Mouse (Mus musculus): ENCODE data around the gene Cygb. TPM values are rescaled to one million over a fixed set of nuclear protein-coding genes. Genes with fewer than 3 reads are reported as not detected.

Cygb gene
- polyA plus RNA-seq, 1 experiment from 2014 or later: 4.2 TPM

DNA sequence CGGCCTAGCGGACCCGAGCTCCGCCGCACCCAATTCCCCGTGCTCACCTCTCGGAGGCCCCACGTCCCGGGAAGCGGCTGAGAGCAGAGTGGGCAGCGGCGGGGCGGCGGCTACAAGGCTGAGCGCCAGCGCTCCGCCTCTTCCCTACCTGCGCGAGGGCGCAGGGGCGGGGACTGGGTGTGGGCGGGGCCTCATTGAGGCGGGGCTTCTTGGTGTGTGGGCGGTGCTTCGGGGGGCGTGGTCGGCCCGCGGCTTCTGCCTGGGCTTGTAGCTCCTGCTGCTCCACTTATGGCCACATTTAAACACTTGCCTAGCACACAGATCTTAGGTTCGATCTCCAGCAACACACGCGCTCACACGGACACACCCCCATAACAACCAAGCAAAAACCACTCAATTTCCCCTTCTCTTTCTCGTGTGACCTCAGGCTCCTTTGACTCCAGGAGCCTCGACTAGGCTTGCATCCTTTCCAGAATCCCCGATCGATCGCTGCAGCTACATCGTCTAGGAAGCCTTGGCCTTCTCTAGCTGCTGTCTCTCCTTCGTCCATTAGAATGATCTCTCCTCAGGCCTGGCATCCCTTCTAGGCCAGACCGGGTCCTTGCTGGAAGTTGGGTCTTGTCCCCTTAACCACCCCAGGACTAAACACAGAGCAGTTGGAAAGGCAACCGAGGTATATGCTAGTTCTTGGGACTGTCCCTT is 29.8 kb downstream of the Cygb start:
- Histone ChIP-seq H3K27ac (no peak overlapping the region), H3K27me3 (peaks cover 45% of the 10 kb centered on the region), H3K4me2 (peak overlapping the region; percentile 66), H3K9me3 (no peaks in the 10 kb centered on the region), H3K4me3 (replicated peaks) (peak overlapping the region; percentile 57), H3K9ac (peak overlapping the region; percentile 38), H3K36me3 (replicated peaks) (no peaks in the 10 kb centered on the region), H3K4me1 (peaks cover 27% of the 10 kb centered on the region)
- 12% methylated on average over 42 of the region's 42 CpGs for WGBS
- ATAC-seq (ENCODE audit: low FRiP score): peak; percentile 43; the same call in 1 of the 2 replicates

DNA sequence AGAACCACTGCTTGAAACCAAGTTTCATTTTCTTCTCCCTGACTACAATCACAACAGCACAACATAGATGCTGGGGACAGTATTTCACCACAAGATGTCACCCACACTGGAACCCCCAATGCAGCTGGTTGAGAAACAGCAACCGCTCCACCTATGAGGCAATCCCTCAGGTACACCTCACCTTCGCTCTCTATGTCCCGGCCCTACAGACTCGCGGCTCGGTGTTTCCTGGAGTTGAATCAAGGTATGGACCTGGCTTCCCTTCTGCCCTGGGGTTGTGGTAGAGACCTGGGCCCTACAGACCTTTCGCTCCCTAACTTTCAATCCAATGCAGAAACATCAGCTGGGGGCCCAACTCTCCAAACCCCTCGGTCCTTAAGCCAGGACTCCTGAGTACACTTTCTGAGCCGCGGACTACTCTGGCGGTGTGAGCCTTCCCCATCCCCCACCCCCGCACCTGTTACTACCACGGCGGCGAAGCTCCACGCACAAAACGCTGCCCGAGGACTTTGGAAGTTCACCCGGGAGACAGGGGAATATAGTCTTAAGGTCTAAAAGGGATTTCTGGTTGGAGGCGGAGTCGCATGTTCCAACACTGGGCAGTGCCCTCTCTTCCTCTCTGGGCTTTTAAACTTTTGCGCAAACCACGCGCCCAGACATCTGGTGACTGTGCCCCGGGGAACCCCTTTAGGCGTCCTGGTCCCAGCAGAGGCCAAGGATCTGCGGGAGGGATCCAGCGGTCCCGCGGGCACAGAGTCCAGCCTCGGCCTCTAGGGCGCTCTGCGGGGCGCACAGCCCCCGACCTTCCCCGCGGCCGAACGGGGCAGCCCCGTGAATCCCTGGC is 30.6 kb downstream of the Cygb start:
- H3K9me3 ChIP-seq: no peaks in the 10 kb centered on the region
- peak overlapping the region; percentile 66 for H3K4me2 ChIP-seq
- H3K4me1 ChIP-seq: peaks cover 27% of the 10 kb centered on the region
- peak; percentile 40; the same call in 1 of the 2 replicates for ATAC-seq (ENCODE audit: low FRiP score)
- H3K27me3 ChIP-seq: peaks cover 45% of the 10 kb centered on the region
- no peak overlapping the region for H3K27ac ChIP-seq
- peak overlapping the region; percentile 38 for H3K9ac ChIP-seq
- no peaks in the 10 kb centered on the region for H3K36me3 ChIP-seq (replicated peaks)
- H3K4me3 ChIP-seq (replicated peaks): peak overlapping the region; percentile 57
- 6% methylated on average over 40 of the region's 40 CpGs for WGBS

DNA sequence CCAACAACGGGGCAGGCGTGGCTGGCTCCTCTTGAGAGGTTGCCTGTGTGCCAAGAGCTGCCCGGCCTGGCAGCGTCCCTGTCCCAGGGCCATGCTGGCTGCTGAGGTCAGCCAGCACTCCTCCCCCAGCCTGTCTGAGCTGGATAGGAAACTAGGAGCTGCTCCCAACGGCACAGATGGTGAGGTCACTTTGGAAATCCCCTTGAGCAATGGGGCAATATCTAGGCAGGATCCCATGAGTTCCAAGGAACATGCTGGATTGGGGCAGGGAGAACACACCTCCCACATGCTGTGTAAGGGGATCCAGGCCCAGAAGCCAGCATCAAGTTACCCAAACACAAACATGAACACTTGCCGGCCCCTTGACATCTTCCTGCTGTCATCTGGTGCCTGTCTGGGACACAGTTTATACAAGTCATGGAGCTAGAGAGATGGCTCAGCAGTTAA is 32.8 kb downstream of the Cygb start:
- no peak for ATAC-seq (ENCODE audit: low FRiP score)
- H3K9me3 ChIP-seq: no peaks in the 10 kb centered on the region
- peaks cover 45% of the 10 kb centered on the region for H3K27me3 ChIP-seq
- no peaks in the 10 kb centered on the region for H3K36me3 ChIP-seq (replicated peaks)
- no peak overlapping the region for H3K9ac ChIP-seq
- peaks cover 27% of the 10 kb centered on the region for H3K4me1 ChIP-seq
- H3K27ac ChIP-seq: no peak overlapping the region
- H3K4me2 ChIP-seq: no peak overlapping the region
- WGBS: 74% methylated on average over 6 of the region's 6 CpGs
- no peak overlapping the region for H3K4me3 ChIP-seq (replicated peaks)

DNA sequence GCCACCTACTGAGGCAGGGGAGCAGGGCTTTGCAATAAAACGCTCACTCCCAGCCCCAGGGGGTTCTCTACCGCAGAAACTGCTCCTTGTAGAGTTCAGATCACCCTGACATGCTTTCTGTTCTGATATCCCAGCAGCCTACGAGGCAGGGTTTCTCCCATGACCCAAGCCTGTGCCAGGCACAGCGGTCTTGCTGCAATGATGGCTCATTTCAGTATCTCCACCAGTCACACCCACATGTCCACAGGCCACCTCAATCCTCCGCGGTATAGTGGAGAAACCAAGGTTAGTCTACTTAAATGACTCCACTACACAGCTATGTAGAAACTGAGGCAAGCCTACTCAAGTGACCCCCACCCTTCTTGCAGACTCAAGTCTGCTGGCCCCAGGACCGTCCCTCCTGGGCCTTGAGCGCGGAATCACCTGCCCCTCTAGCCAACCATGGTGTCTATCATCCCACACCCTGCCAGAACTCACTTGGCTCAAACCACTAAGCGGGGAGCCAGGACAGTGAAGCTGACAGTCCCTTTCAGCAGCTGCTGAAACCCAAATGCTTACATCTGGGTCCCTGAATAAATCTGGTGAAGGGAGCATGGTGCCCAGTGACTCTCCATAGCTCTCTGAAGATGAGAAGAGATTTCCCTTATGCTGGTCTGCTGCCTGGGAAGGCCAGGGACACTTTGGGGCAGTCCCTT is 33.4 kb downstream of the Cygb start:
- Histone ChIP-seq H3K27me3 (peaks cover 45% of the 10 kb centered on the region), H3K4me3 (replicated peaks) (no peak overlapping the region), H3K4me2 (no peak overlapping the region), H3K9ac (no peak overlapping the region), H3K27ac (no peak overlapping the region), H3K9me3 (no peaks in the 10 kb centered on the region), H3K4me1 (peaks cover 30% of the 10 kb centered on the region), H3K36me3 (replicated peaks) (no peaks in the 10 kb centered on the region)
- 84% methylated on average over 10 of the region's 10 CpGs for WGBS
- no peak for ATAC-seq (ENCODE audit: low FRiP score)

DNA sequence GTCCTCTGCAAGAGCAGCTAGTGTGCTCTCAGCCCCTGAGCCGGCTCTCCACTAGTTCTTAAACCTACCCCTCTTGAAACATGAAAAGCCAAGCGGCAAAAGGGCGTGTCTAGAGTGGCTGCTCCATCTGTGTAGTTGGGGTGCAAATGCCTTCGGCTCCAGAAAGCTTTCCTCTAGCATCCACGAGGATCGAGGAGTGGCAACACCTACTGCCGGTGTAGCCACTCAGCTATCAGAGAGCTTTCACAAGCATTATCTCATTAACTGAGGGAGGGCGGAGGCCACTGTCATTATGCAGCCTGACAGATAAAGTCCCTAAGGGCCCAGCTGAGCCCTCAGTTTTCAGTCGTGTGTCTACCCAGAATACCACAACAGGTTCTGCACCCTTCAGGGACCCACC is 34.0 kb downstream of the Cygb start:
- H3K27me3 ChIP-seq: peaks cover 40% of the 10 kb centered on the region
- H3K36me3 ChIP-seq (replicated peaks): no peaks in the 10 kb centered on the region
- no peak overlapping the region for H3K9ac ChIP-seq
- H3K4me1 ChIP-seq: peaks cover 31% of the 10 kb centered on the region
- 41% methylated on average over 9 of the region's 9 CpGs for WGBS
- ATAC-seq (ENCODE audit: low FRiP score): no peak
- H3K4me3 ChIP-seq (replicated peaks): no peak overlapping the region
- no peak overlapping the region for H3K4me2 ChIP-seq
- H3K27ac ChIP-seq: no peak overlapping the region
- H3K9me3 ChIP-seq: no peaks in the 10 kb centered on the region

DNA sequence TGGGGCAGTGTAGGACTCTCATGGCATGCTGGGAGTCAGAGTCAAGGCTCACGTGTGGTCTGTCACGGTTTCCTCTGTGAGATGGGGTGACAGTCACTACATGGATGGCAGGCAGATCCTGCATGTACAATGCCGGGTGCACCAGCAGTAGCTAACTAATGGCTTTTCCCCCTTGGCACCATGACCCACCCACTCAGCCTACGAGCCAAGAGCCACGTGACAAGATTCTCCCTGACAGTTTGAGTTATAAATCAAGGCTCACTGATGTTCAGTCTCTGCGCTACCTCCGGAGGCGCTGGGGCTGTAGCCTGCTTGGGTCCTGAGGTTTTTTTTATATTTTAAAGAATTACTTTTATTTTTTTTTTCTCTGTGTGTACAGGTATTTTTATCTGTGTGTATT is 34.6 kb downstream of the Cygb start:
- ATAC-seq (ENCODE audit: low FRiP score): no peak
- H3K9ac ChIP-seq: no peak overlapping the region
- 88% methylated on average over 8 of the region's 8 CpGs for WGBS
- no peaks in the 10 kb centered on the region for H3K9me3 ChIP-seq
- H3K27me3 ChIP-seq: peaks cover 35% of the 10 kb centered on the region
- H3K4me2 ChIP-seq: no peak overlapping the region
- H3K27ac ChIP-seq: no peak overlapping the region
- peaks cover 29% of the 10 kb centered on the region for H3K4me1 ChIP-seq
- no peaks in the 10 kb centered on the region for H3K36me3 ChIP-seq (replicated peaks)
- no peak overlapping the region for H3K4me3 ChIP-seq (replicated peaks)

DNA sequence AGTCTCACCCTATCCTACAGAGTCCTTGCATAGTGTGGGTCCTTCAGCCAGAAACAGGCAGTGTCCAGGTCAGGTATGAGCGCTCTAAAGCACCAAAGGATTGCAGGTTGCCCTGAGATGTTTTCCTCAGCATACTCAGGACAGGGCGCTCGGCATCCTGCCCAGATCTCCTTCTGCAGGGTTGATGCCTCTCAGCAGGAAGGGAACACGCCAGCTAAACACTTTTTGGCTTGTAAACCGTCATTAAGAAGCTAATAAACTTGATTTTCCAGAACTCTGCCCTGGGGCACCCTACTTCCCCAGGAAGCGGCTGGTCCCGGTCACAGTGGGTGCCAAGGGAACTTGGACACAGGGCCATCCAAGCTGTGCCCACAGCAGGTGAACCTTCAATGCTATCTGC is 35.0 kb downstream of the Cygb start:
- no peak overlapping the region for H3K4me2 ChIP-seq
- peaks cover 31% of the 10 kb centered on the region for H3K27me3 ChIP-seq
- ATAC-seq (ENCODE audit: low FRiP score): no peak
- H3K36me3 ChIP-seq (replicated peaks): no peaks in the 10 kb centered on the region
- no peak overlapping the region for H3K4me3 ChIP-seq (replicated peaks)
- peaks cover 25% of the 10 kb centered on the region for H3K4me1 ChIP-seq
- H3K27ac ChIP-seq: no peak overlapping the region
- H3K9me3 ChIP-seq: no peaks in the 10 kb centered on the region
- WGBS: 90% methylated on average over 7 of the region's 7 CpGs
- H3K9ac ChIP-seq: no peak overlapping the region

DNA sequence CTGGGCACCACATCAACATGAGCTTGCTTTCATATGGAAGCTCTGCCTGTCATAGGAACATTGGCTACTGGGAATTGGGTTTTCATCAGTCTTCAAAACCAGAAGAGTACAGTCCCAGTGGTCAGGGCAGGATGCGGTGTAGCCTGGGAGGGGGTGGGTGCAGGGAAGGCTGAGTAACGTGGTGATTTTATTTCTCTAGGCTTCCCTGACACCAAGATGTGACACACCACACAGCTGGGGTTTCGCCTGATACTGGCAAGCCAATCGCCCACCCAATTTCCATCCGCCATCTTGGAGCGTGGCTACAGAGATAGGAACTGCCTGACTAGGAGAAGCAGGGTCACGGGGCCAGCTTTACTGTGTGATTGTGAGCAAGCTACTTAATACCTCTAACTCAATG is 35.4 kb downstream of the Cygb start:
- no peak overlapping the region for H3K27ac ChIP-seq
- peaks cover 20% of the 10 kb centered on the region for H3K4me1 ChIP-seq
- no peaks in the 10 kb centered on the region for H3K36me3 ChIP-seq (replicated peaks)
- H3K9ac ChIP-seq: no peak overlapping the region
- H3K27me3 ChIP-seq: peaks cover 26% of the 10 kb centered on the region
- no peak overlapping the region for H3K4me2 ChIP-seq
- WGBS: 93% methylated on average over 7 of the region's 7 CpGs
- H3K9me3 ChIP-seq: no peaks in the 10 kb centered on the region
- no peak overlapping the region for H3K4me3 ChIP-seq (replicated peaks)
- ATAC-seq (ENCODE audit: low FRiP score): no peak

DNA sequence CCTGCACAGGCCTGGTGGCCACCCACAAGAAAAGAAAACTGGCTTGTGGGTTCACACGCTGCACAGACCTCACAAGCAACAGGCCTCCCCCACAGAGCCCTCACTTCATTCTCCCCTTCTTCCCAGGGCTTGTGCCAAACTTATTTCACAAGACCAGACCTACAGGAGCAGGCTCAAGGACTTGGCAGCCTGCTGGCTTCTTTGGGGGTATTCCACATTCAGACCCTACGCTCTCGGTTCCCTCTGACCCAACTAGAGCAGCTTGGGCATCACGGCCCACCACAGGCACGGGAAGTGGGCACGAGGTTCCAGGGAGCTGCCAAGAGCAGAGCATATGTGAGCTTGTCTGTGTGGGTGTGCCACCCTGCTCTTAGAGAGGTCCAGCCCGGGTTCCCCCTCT is 36.5 kb downstream of the Cygb start:
- Histone ChIP-seq H3K27ac (no peak overlapping the region), H3K4me2 (no peak overlapping the region), H3K4me3 (replicated peaks) (no peak overlapping the region), H3K4me1 (peaks cover 16% of the 10 kb centered on the region), H3K9ac (no peak overlapping the region), H3K9me3 (no peaks in the 10 kb centered on the region), H3K27me3 (peaks cover 16% of the 10 kb centered on the region), H3K36me3 (replicated peaks) (no peaks in the 10 kb centered on the region)
- no peak for ATAC-seq (ENCODE audit: low FRiP score)
- WGBS: 91% methylated on average over 7 of the region's 7 CpGs

DNA sequence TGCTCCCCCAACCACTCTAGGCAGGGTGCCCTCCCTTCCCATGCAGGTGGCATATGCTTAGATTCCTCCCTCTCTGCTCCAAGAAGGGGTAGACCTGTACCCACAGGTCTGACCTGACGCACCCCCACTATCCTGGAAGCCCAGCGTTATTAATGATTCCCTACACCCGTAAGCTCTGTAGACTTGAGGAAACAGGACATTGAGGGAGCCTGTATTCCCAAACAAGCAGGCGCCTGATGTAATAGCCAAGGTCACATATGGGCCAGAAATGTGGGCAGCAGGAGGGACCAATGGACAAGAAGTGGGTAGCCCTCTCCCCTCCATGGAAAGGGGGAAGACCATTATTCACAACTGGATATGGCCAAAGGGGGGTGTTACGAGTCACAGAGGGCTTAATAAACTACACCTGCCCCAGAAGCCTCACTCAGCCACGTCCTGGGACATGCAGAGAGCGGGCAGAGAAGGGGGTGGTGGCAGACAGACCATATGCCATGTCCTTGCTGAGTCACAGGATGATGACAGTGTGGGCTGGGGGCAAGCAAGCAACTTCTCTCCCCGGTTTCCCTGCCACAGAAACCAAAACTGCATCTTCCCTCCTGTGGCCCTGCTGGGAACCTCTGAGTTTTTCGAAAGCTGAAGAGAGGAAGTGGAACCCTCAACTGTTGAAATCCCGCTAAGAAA is 37.5 kb downstream of the Cygb start:
- Histone ChIP-seq H3K36me3 (replicated peaks) (no peaks in the 10 kb centered on the region), H3K4me3 (replicated peaks) (no peak overlapping the region), H3K9me3 (no peaks in the 10 kb centered on the region), H3K4me2 (no peak overlapping the region), H3K9ac (no peak overlapping the region), H3K4me1 (peaks cover 16% of the 10 kb centered on the region), H3K27me3 (peaks cover 5% of the 10 kb centered on the region), H3K27ac (no peak overlapping the region)
- no peak for ATAC-seq (ENCODE audit: low FRiP score)
- 78% methylated on average over 10 of the region's 10 CpGs for WGBS

DNA sequence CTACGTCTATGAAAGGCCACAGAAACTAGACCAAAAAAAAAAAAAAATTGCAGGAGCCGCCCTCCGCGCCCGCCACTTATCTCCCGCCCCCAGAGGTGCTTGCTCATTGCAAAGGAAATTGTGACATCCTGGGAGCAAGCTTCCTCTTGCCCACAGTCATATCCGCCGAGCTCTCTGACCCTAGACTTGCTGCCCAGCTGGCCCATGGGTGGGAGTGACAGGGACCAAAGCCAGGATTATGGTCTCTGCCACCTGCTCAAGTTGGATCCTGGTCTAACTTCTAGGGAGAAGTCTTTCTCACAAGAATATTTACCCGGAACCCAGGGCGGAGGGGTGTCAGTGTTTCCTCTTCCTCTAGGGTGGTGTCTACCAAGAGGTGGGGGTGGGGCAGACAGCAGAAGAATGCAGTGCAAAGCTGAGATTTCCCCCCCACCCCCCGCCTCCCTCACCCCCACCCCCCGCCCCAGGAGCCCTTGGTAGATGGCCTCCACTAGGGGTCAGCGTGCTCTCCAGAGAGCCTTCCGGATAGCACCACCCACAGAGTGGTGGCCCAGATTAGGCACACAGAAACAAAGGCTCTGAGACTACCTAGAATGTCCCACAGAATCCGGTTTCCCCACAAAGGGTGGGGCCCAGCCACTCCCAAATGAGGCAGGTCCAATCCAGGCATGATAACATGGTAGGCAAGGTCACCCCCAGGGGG is 38.2 kb downstream of the Cygb start:
- ATAC-seq (ENCODE audit: low FRiP score): no peak
- Histone ChIP-seq H3K9ac (no peak overlapping the region), H3K4me2 (no peak overlapping the region), H3K9me3 (no peaks in the 10 kb centered on the region), H3K27ac (no peak overlapping the region), H3K4me1 (peaks cover 12% of the 10 kb centered on the region), H3K4me3 (replicated peaks) (no peak overlapping the region), H3K27me3 (no peaks in the 10 kb centered on the region; the same call in 1 of the 2 replicates), H3K36me3 (replicated peaks) (no peaks in the 10 kb centered on the region)
- WGBS: 57% methylated on average over 15 of the region's 15 CpGs

Data from forebrain, embryonic 12.5 days (tissue).